Mouse (Mus musculus): ENCODE results near the gene Gna11. TPM values are rescaled to one million over a fixed set of nuclear protein-coding genes. Genes with fewer than 3 reads are reported as not detected.
A peak's percentile ranks its signal among the peaks of the same experiment; 100 is the strongest.

Gene Gna11
- polyA plus RNA-seq, 1 experiment from 2014 or later = 82.9 TPM

GRCm38 (mm10) chr10:81565257-81566228 is 20.6 kb upstream of the Gna11 start:
- H3K4me1 ChIP-seq (replicated peaks) = peaks cover 87% of the 10 kb centered on the region
- ATAC-seq (ENCODE audit: insufficient number of reproducible peaks, insufficient read depth, low FRiP score, low TSS enrichment, low read depth) = no peak
- H3K4me3 ChIP-seq (replicated peaks) = no peak overlapping the region
- H3K4me2 ChIP-seq = peak overlapping the region; percentile 55; the same call in 1 of the 2 replicates
- no peak overlapping the region for H3K9ac ChIP-seq (replicated peaks)
- peaks cover 7% of the 10 kb centered on the region; the same call in 1 of the 2 replicates for H3K27me3 ChIP-seq
- no peaks in the 10 kb centered on the region for H3K9me3 ChIP-seq
- peaks cover 57% of the 10 kb centered on the region for H3K36me3 ChIP-seq
- WGBS = 26% methylated on average over 20 of the region's 20 CpGs
- H3K27ac ChIP-seq = peak overlapping the region; percentile 80; the same call in 1 of the 2 replicates

- peaks cover 7% of the 10 kb centered on the region; the same call in 1 of the 2 replicates for H3K27me3 ChIP-seq
- 14% methylated on average over 10 of the region's 10 CpGs for WGBS
- H3K9me3 ChIP-seq = no peaks in the 10 kb centered on the region
- peak overlapping the region; percentile 80 for H3K27ac ChIP-seq
- H3K36me3 ChIP-seq = peaks cover 57% of the 10 kb centered on the region
- H3K4me2 ChIP-seq = peak overlapping the region; percentile 55
- H3K9ac ChIP-seq (replicated peaks) = no peak overlapping the region
- H3K4me1 ChIP-seq (replicated peaks) = peaks cover 82% of the 10 kb centered on the region
- peak overlapping the region; percentile 32; the same call in 1 of the 2 replicates for H3K4me3 ChIP-seq (replicated peaks)
- ATAC-seq (ENCODE audit: insufficient number of reproducible peaks, insufficient read depth, low FRiP score, low TSS enrichment, low read depth) = no peak
Observed at GRCm38 (mm10) chr10:81564734-81565133, 19.7 kb upstream of the Gna11 start.

DNA sequence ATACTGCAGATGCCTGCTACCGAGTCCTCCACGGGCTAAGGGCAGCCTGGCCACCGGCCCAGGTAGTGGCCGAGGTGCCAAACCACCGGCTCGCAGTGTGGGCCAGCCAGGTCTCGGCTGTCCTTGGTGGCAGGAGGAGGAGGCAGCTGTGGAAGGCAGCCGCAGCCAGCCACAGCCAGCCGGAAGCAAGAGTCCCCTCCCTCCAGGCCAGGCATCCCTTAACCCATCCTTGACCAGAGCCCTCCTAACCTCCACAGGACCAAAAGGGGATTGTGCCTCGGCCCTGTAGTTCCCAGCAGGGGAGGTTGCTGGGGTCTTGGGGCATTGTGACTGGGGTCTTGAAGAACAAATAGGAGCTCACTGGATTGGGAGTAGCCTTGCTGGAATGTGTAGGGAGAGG is 19.2 kb upstream of the Gna11 start:
- peaks cover 78% of the 10 kb centered on the region for H3K4me1 ChIP-seq (replicated peaks)
- no peaks in the 10 kb centered on the region for H3K9me3 ChIP-seq
- H3K4me3 ChIP-seq (replicated peaks) = peak overlapping the region; percentile 32
- no peak for ATAC-seq (ENCODE audit: insufficient number of reproducible peaks, insufficient read depth, low FRiP score, low TSS enrichment, low read depth)
- peaks cover 57% of the 10 kb centered on the region for H3K36me3 ChIP-seq
- H3K27me3 ChIP-seq = peaks cover 7% of the 10 kb centered on the region; the same call in 1 of the 2 replicates
- 2% methylated on average over 10 of the region's 10 CpGs for WGBS
- H3K9ac ChIP-seq (replicated peaks) = peak overlapping the region; percentile 51
- peak overlapping the region; percentile 55 for H3K4me2 ChIP-seq
- H3K27ac ChIP-seq = peak overlapping the region; percentile 80

DNA sequence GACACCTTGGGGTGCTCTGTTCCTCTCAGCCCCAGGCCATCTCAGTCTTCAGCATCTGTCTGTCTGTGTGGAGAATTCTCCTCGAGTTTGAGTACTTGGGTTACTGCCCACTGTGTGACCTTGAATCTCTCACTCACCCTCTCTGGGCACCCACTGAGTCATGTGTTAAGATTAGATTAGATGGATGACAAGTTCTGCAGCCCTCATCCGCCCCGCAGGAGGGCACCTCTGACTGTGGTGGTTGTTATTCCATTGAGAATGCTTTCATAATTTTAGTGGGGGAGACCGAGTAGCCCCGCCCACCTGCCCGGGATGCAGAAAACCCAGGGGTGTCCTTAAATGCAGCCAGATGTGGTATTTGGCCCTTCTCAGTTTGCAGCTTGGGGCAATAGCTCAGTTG is 18.5 kb upstream of the Gna11 start:
- Histone ChIP-seq H3K4me1 (replicated peaks) (peaks cover 76% of the 10 kb centered on the region), H3K27me3 (peaks cover 7% of the 10 kb centered on the region; the same call in 1 of the 2 replicates), H3K27ac (peak overlapping the region; percentile 80), H3K9me3 (no peaks in the 10 kb centered on the region), H3K4me3 (replicated peaks) (peak overlapping the region; percentile 32; the same call in 1 of the 2 replicates), H3K36me3 (peaks cover 57% of the 10 kb centered on the region), H3K4me2 (peak overlapping the region; percentile 55), H3K9ac (replicated peaks) (no peak overlapping the region)
- no peak for ATAC-seq (ENCODE audit: insufficient number of reproducible peaks, insufficient read depth, low FRiP score, low TSS enrichment, low read depth)
- WGBS = 24% methylated on average over 6 of the region's 6 CpGs

GRCm38 (mm10) chr10:81562411-81562810 is 17.4 kb upstream of the Gna11 start:
- WGBS = 79% methylated on average over 6 of the region's 6 CpGs
- H3K27ac ChIP-seq = no peak overlapping the region
- H3K9ac ChIP-seq (replicated peaks) = 0 out of 2 replicates have a peak overlapping the region, but pooled peaks have one; percentile 18
- H3K4me3 ChIP-seq (replicated peaks) = 0 out of 2 replicates have a peak overlapping the region, but pooled peaks have one; percentile 11
- H3K9me3 ChIP-seq = no peaks in the 10 kb centered on the region
- H3K36me3 ChIP-seq = peaks cover 55% of the 10 kb centered on the region
- H3K27me3 ChIP-seq = peaks cover 7% of the 10 kb centered on the region; the same call in 1 of the 2 replicates
- ATAC-seq (ENCODE audit: insufficient number of reproducible peaks, insufficient read depth, low FRiP score, low TSS enrichment, low read depth) = no peak
- peaks cover 65% of the 10 kb centered on the region for H3K4me1 ChIP-seq (replicated peaks)
- peak overlapping the region; percentile 55; the same call in 1 of the 2 replicates for H3K4me2 ChIP-seq

DNA sequence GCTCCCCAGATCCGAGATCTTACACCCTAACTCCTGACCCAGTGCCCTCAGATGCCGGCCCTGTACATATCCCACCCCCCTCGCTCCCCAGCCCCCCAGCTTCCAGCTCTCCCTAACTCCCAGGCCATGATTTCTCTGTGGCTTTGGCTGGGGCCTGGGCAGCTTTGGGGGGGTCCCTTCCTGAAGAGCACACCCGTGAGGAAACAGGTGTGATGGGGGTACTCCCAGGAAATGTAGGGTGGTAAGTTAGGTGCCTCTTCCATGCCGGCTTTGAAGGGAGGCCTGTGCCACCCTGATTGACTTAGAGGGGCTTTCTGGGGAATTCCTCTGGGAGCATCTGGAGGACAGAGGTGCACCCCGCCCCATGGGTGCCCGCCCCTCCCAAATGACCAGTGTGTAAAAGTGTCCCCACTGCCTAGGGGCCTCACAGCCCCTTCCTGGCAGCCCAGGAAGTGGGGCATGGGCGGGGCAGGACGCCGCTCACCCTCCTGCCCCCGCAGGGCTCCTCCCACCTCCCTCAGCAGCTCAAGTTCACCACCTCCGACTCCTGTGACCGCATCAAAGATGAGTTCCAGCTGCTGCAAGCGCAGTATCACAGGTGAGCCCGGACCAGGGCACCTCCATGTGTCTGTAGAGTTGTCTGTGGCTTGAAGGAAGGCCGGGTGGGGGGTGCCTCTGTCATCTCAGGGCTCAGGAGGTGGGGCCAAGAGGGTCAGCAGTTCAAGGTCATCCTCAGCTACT is 15.9 kb upstream of the Gna11 start:
- H3K4me3 ChIP-seq (replicated peaks) = peak overlapping the region; percentile 91
- WGBS = 7% methylated on average over 16 of the region's 16 CpGs
- peak overlapping the region; percentile 94 for H3K27ac ChIP-seq
- peaks cover 40% of the 10 kb centered on the region for H3K36me3 ChIP-seq
- H3K9me3 ChIP-seq = peaks cover 3% of the 10 kb centered on the region; the same call in 1 of the 2 replicates
- peak overlapping the region; percentile 94 for H3K4me2 ChIP-seq
- peak overlapping the region; percentile 97 for H3K9ac ChIP-seq (replicated peaks)
- H3K27me3 ChIP-seq = peaks cover 7% of the 10 kb centered on the region; the same call in 1 of the 2 replicates
- no peak for ATAC-seq (ENCODE audit: insufficient number of reproducible peaks, insufficient read depth, low FRiP score, low TSS enrichment, low read depth)
- H3K4me1 ChIP-seq (replicated peaks) = peaks cover 60% of the 10 kb centered on the region

DNA sequence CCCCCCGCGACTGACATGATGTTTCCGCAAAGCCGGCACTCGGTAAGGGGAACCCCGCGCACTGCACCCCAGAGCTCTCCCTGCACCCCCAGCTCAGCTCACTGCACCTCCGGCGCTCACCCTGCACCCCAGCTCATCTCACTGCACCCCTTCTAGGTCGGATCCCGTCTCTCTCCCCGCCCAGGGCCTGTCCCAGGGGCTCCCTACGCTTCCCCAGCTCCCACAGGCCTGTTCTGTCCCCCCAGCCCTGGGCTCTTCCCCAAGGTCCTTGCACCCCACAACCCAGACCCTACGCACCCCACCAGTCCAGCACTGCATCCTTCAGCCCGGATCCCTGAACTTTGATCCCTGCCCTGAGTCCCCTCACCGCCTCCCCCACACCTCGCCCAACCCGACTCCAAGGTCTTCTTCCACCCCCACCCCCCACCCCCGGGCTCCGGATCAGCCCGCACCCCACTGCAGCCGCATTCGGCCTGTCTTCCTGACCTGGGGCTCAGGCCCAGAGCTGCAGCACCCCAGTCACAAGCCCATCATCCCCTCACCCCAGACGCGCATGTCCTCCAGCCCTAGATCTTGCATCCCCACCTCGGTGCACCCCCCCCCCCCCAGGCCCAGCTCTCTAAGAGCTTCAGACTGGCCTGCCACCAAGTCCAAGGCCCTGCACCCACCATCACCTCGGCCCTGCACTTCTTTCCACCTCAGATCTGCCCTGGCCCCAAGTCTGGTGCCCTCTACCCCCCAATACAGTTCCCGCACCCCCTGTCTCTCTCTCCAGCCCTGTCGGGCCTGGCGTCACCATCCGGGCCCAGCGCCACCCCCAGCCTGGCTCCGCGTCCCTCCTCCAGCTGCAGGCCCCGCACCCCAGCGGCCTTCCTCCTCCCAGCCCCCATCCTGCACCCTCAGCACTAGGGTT is 14.9 kb upstream of the Gna11 start:
- Histone ChIP-seq H3K27me3 (peaks cover 2% of the 10 kb centered on the region; the same call in 1 of the 2 replicates), H3K9ac (replicated peaks) (peak overlapping the region; percentile 97), H3K4me1 (replicated peaks) (peaks cover 50% of the 10 kb centered on the region), H3K4me3 (replicated peaks) (peak overlapping the region; percentile 91), H3K9me3 (peaks cover 3% of the 10 kb centered on the region; the same call in 1 of the 2 replicates), H3K27ac (peak overlapping the region; percentile 94), H3K36me3 (peaks cover 30% of the 10 kb centered on the region), H3K4me2 (peak overlapping the region; percentile 94)
- under 1% methylated on average over 35 of the region's 36 CpGs for WGBS
- peak; percentile 13; the same call in 1 of the 2 replicates for ATAC-seq (ENCODE audit: insufficient number of reproducible peaks, insufficient read depth, low FRiP score, low TSS enrichment, low read depth)

DNA sequence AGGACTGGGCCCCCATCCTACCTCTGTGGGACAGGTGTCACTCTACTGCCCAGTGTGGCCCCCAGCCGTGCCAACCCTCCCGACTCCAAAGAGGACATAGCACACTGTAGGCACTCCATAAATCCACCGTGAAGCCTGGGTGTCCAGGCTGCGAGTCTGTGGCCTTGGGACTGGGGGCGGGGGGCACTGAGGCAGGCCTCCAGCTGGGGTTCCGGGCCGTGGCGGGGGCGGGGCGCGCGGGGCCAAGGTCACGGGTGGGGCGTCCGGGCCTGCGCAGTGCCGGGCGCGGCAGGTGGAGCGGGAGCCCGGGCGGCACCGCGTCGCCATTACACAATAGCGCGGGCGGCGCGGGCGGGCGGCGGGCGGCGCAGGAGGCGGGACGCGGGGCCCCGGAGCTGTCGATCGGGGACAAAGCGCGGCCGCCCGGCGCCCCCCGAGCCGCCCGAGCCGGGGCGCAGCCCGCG is 14.2 kb upstream of the Gna11 start, which contains the start of gene Aes:
TSS of gene Aes (plus strand) at position 326 of the 464 bp plus-strand sequence.
- peaks cover 43% of the 10 kb centered on the region for H3K4me1 ChIP-seq (replicated peaks)
- H3K27me3 ChIP-seq = no peaks in the 10 kb centered on the region
- WGBS = 2% methylated on average over 26 of the region's 53 CpGs
- H3K9ac ChIP-seq (replicated peaks) = peak within 1 kb of the TSS; percentile 97
- 0 out of 2 replicates have a peak, but pooled peaks have one; percentile 17 for ATAC-seq (ENCODE audit: insufficient number of reproducible peaks, insufficient read depth, low FRiP score, low TSS enrichment, low read depth)
- peaks cover 3% of the 10 kb centered on the region; the same call in 1 of the 2 replicates for H3K9me3 ChIP-seq
- peak within 1 kb of the TSS; percentile 94 for H3K4me2 ChIP-seq
- peak within 1 kb of the TSS; percentile 94 for H3K27ac ChIP-seq
- peak within 1 kb of the TSS; percentile 91 for H3K4me3 ChIP-seq (replicated peaks)
- H3K36me3 ChIP-seq = peaks cover 23% of the 10 kb centered on the region

GRCm38 (mm10) chr10:81557491-81557890 is 12.5 kb upstream of the Gna11 start:
- Histone ChIP-seq H3K4me1 (replicated peaks) (peaks cover 26% of the 10 kb centered on the region), H3K27me3 (no peaks in the 10 kb centered on the region), H3K27ac (no peak overlapping the region), H3K4me3 (replicated peaks) (no peak overlapping the region), H3K36me3 (peaks cover 12% of the 10 kb centered on the region), H3K4me2 (no peak overlapping the region), H3K9me3 (peaks cover 6% of the 10 kb centered on the region; the same call in 1 of the 2 replicates), H3K9ac (replicated peaks) (no peak overlapping the region)
- 18% methylated on average over 1 of the region's 1 CpGs for WGBS
- no peak for ATAC-seq (ENCODE audit: insufficient number of reproducible peaks, insufficient read depth, low FRiP score, low TSS enrichment, low read depth)

DNA sequence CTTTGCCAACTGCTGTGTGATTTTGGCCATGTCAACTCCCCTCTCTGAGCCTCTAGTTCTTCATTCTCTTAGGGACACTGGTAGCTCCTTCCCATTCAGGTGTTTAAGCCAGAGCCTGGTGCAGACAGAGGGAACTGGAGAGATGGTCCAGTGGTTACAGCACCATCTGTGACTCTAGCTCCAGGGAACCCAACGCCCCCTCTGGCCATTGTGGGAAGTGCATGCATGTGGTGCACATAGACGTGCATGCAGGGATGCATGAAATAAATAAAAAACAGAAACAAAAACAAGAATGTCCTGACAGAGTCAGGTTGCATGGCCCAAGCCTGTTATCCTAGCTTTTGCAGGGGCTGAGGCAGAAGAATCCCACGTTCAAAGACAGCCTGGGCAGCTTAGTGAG is 11.3 kb upstream of the Gna11 start:
- no peaks in the 10 kb centered on the region for H3K27me3 ChIP-seq
- no peak overlapping the region for H3K4me2 ChIP-seq
- no peak overlapping the region for H3K4me3 ChIP-seq (replicated peaks)
- no peak for ATAC-seq (ENCODE audit: insufficient number of reproducible peaks, insufficient read depth, low FRiP score, low TSS enrichment, low read depth)
- peaks cover 6% of the 10 kb centered on the region; the same call in 1 of the 2 replicates for H3K9me3 ChIP-seq
- H3K4me1 ChIP-seq (replicated peaks) = peaks cover 24% of the 10 kb centered on the region
- H3K27ac ChIP-seq = no peak overlapping the region
- 73% methylated on average over 3 of the region's 3 CpGs for WGBS
- H3K9ac ChIP-seq (replicated peaks) = no peak overlapping the region
- H3K36me3 ChIP-seq = peaks cover 2% of the 10 kb centered on the region; the same call in 1 of the 2 replicates
